Mouse (Mus musculus): ENCODE measurements around the gene Rbp7. TPM values are rescaled to one million over a fixed set of nuclear protein-coding genes. Genes with fewer than 3 reads are reported as not detected.
A peak's percentile ranks its signal among the peaks of the same experiment; 100 is the strongest.
"Not testable (repeated sequence)": the region's sequence is repeated elsewhere in the genome, so short reads cannot be mapped to it uniquely, and the experiment has no call there.

The Rbp7 gene
- polyA plus RNA-seq, 1 experiment from 2014 or later, result 3.4 TPM

- Histone ChIP-seq H3K27me3 (ENCODE audit: control insufficient read depth, insufficient read depth, low read depth, low read length) (no peaks in the 10 kb centered on the region), H3K9me3 (ENCODE audit: control insufficient read depth, low read length) (no peaks in the 10 kb centered on the region), H3K4me1 (replicated peaks; ENCODE audit: control insufficient read depth, insufficient read depth, low read length) (peaks cover 11% of the 10 kb centered on the region), H3K4me3 (ENCODE audit: low read length) (peak within 1 kb of the TSS; percentile 81), H3K9ac (ENCODE audit: low read length) (peak within 1 kb of the TSS; percentile 82), H3K36me3 (ENCODE audit: control insufficient read depth, insufficient read depth, low read length) (peaks cover 10% of the 10 kb centered on the region; the same call in 1 of the 2 replicates), H3K4me2 (ENCODE audit: low read depth, low read length) (peak within 1 kb of the TSS; percentile 92), H3K27ac (ENCODE audit: low read length) (peak within 1 kb of the TSS; percentile 79)
- WGBS, result under 1% methylated on average over 54 of the region's 60 CpGs
- ATAC-seq (ENCODE audit: low read depth), result peak; percentile 99
Observed at GRCm38 (mm10) chr4:149485053-149485824, 30.5 kb upstream of the Rbp7 start, which contains the start of the genes Nmnat1 and Lzic. Gene Nmnat1 (minus strand): TSS chr4:149485202. Gene Lzic (plus strand): TSS chr4:149485229.

DNA sequence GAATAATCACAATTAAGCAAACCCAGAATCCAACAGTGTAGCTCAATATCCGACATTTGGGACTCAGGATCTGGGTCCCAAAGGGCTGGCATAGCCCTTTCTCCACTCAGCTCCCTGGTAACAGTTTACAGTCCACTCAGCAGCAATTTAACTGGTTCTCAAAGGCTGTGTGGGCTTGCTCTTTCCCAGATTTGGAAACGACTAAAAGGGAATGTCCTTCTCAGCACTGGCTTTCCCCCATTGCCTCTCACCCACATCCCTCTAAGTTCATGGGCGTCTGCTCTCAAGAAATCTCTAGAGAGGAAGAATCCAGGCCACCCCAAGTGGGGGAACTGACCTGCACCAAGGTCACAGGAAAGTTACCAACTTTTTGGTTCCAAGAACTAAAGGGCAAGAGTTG lies 29.8 kb upstream of the Rbp7 start:
- Histone ChIP-seq H3K9ac (ENCODE audit: low read length) (peak overlapping the region; percentile 82), H3K4me1 (replicated peaks; ENCODE audit: control insufficient read depth, insufficient read depth, low read length) (peaks cover 11% of the 10 kb centered on the region), H3K27me3 (ENCODE audit: control insufficient read depth, insufficient read depth, low read depth, low read length) (no peaks in the 10 kb centered on the region), H3K4me2 (ENCODE audit: low read depth, low read length) (peak overlapping the region; percentile 92), H3K4me3 (ENCODE audit: low read length) (peak overlapping the region; percentile 81), H3K9me3 (ENCODE audit: control insufficient read depth, low read length) (no peaks in the 10 kb centered on the region), H3K27ac (ENCODE audit: low read length) (peak overlapping the region; percentile 60; the same call in 1 of the 2 replicates), H3K36me3 (ENCODE audit: control insufficient read depth, insufficient read depth, low read length) (peaks cover 5% of the 10 kb centered on the region; the same call in 1 of the 2 replicates)
- 43% methylated on average over 3 of the region's 3 CpGs for WGBS
- peak; percentile 12; the same call in 1 of the 2 replicates for ATAC-seq (ENCODE audit: low read depth)

GRCm38 (mm10) chr4:149477078-149477477 lies 22.3 kb upstream of the Rbp7 start, which contains the start of gene Tmem274:
Gene Tmem274 (plus strand): TSS chr4:149477378.
- Histone ChIP-seq H3K4me1 (replicated peaks; ENCODE audit: control insufficient read depth, insufficient read depth, low read length) (no peaks in the 10 kb centered on the region), H3K9me3 (ENCODE audit: control insufficient read depth, low read length) (no peaks in the 10 kb centered on the region), H3K4me3 (ENCODE audit: low read length) (no peak within 1 kb of the TSS), H3K27me3 (ENCODE audit: control insufficient read depth, insufficient read depth, low read depth, low read length) (no peaks in the 10 kb centered on the region), H3K27ac (ENCODE audit: low read length) (no peak within 1 kb of the TSS), H3K36me3 (ENCODE audit: control insufficient read depth, insufficient read depth, low read length) (no peaks in the 10 kb centered on the region), H3K9ac (ENCODE audit: low read length) (no peak within 1 kb of the TSS), H3K4me2 (ENCODE audit: low read depth, low read length) (no peak within 1 kb of the TSS)
- WGBS, result 83% methylated on average over 11 of the region's 11 CpGs
- ATAC-seq (ENCODE audit: low read depth), result no peak

GRCm38 (mm10) chr4:149475096-149475495 lies 20.3 kb upstream of the Rbp7 start:
- Histone ChIP-seq H3K4me3 (ENCODE audit: low read length) (no peak overlapping the region), H3K27ac (ENCODE audit: low read length) (no peak overlapping the region), H3K9ac (ENCODE audit: low read length) (no peak overlapping the region), H3K4me1 (replicated peaks; ENCODE audit: control insufficient read depth, insufficient read depth, low read length) (no peaks in the 10 kb centered on the region), H3K27me3 (ENCODE audit: control insufficient read depth, insufficient read depth, low read depth, low read length) (no peaks in the 10 kb centered on the region), H3K36me3 (ENCODE audit: control insufficient read depth, insufficient read depth, low read length) (no peaks in the 10 kb centered on the region), H3K4me2 (ENCODE audit: low read depth, low read length) (no peak overlapping the region), H3K9me3 (ENCODE audit: control insufficient read depth, low read length) (no peaks in the 10 kb centered on the region)
- 51% methylated on average over 7 of the region's 7 CpGs for WGBS
- no peak for ATAC-seq (ENCODE audit: low read depth)

DNA sequence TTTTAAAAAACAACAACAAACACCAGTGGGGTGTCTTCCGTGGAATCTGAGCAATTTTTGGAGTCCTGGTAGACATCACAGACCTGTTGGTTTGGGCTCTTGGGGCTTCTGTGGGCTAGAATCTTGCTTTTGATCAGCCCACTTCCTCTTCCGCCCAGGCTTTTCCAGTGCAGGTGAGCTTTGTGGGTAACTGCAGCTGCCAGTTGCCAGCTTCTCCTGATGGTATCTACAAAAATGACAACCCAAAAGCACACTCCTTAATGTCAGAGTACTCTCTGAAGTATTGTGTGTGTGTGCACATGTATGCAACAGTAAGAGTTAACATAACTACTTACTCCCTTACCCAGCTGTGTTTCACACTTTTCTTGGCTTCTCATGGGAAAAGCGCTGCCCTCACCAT lies 14.8 kb upstream of the Rbp7 start:
- Histone ChIP-seq H3K4me2 (ENCODE audit: low read depth, low read length) (no peak overlapping the region), H3K4me3 (ENCODE audit: low read length) (no peak overlapping the region), H3K4me1 (replicated peaks; ENCODE audit: control insufficient read depth, insufficient read depth, low read length) (no peaks in the 10 kb centered on the region), H3K27me3 (ENCODE audit: control insufficient read depth, insufficient read depth, low read depth, low read length) (no peaks in the 10 kb centered on the region), H3K27ac (ENCODE audit: low read length) (no peak overlapping the region), H3K36me3 (ENCODE audit: control insufficient read depth, insufficient read depth, low read length) (no peaks in the 10 kb centered on the region), H3K9ac (ENCODE audit: low read length) (no peak overlapping the region), H3K9me3 (ENCODE audit: control insufficient read depth, low read length) (no peaks in the 10 kb centered on the region)
- 89% methylated on average over 3 of the region's 3 CpGs for WGBS
- no peak for ATAC-seq (ENCODE audit: low read depth)

DNA sequence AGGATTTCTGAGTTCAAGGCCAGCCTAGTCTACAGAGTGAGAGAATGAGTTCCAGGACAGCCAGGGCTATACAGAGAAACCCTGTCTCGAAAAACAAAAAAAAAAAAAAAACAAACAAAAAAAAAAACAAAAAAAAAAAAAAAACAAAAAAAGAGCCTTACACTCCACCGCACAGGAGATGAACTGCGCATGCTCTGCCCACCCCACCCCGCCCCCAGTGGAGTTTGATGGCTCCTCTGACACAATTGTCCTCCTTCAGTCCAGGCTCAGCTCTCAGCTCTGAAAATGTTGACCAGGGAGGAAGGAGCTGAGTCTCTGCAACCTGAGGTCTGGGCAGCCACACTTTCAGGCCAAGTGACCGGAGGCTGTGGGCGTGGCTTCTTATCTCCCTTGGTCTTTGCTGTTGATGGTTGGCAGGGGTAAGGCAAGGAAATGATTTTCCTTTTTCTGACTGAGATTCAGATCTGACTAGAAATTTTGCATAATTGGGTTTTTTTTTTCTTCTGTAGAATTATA lies 8.7 kb upstream of the Rbp7 start:
- Histone ChIP-seq H3K9me3 (ENCODE audit: control insufficient read depth, low read length) (no peaks in the 10 kb centered on the region), H3K4me2 (ENCODE audit: low read depth, low read length) (no peak overlapping the region), H3K4me3 (ENCODE audit: low read length) (no peak overlapping the region), H3K9ac (ENCODE audit: low read length) (no peak overlapping the region), H3K36me3 (ENCODE audit: control insufficient read depth, insufficient read depth, low read length) (no peaks in the 10 kb centered on the region), H3K27me3 (ENCODE audit: control insufficient read depth, insufficient read depth, low read depth, low read length) (no peaks in the 10 kb centered on the region), H3K4me1 (replicated peaks; ENCODE audit: control insufficient read depth, insufficient read depth, low read length) (no peaks in the 10 kb centered on the region), H3K27ac (ENCODE audit: low read length) (no peak overlapping the region)
- 61% methylated on average over 6 of the region's 6 CpGs for WGBS
- ATAC-seq (ENCODE audit: low read depth), result no peak

- no peaks in the 10 kb centered on the region for H3K9me3 ChIP-seq (ENCODE audit: control insufficient read depth, low read length)
- H3K27ac ChIP-seq (ENCODE audit: low read length), result no peak overlapping the region
- H3K4me1 ChIP-seq (replicated peaks; ENCODE audit: control insufficient read depth, insufficient read depth, low read length), result no peaks in the 10 kb centered on the region
- WGBS, result 67% methylated on average over 6 of the region's 6 CpGs
- H3K4me3 ChIP-seq (ENCODE audit: low read length), result no peak overlapping the region
- H3K9ac ChIP-seq (ENCODE audit: low read length), result no peak overlapping the region
- ATAC-seq (ENCODE audit: low read depth), result no peak
- no peaks in the 10 kb centered on the region for H3K27me3 ChIP-seq (ENCODE audit: control insufficient read depth, insufficient read depth, low read depth, low read length)
- no peaks in the 10 kb centered on the region for H3K36me3 ChIP-seq (ENCODE audit: control insufficient read depth, insufficient read depth, low read length)
- H3K4me2 ChIP-seq (ENCODE audit: low read depth, low read length), result no peak overlapping the region
Observed at GRCm38 (mm10) chr4:149462305-149462971, 7.7 kb upstream of the Rbp7 start.

- Histone ChIP-seq H3K27me3 (ENCODE audit: control insufficient read depth, insufficient read depth, low read depth, low read length) (no peaks in the 10 kb centered on the region), H3K4me2 (ENCODE audit: low read depth, low read length) (no peak overlapping the region), H3K9me3 (ENCODE audit: control insufficient read depth, low read length) (no peaks in the 10 kb centered on the region), H3K4me1 (replicated peaks; ENCODE audit: control insufficient read depth, insufficient read depth, low read length) (no peaks in the 10 kb centered on the region), H3K27ac (ENCODE audit: low read length) (no peak overlapping the region), H3K4me3 (ENCODE audit: low read length) (no peak overlapping the region), H3K9ac (ENCODE audit: low read length) (no peak overlapping the region), H3K36me3 (ENCODE audit: control insufficient read depth, insufficient read depth, low read length) (no peaks in the 10 kb centered on the region)
- WGBS, result 56% methylated on average over 6 of the region's 7 CpGs
- no peak for ATAC-seq (ENCODE audit: low read depth)
Observed at GRCm38 (mm10) chr4:149461579-149462304, 7.0 kb upstream of the Rbp7 start.

- not testable (repeated sequence) for ATAC-seq (ENCODE audit: low read depth); H3K4me3 ChIP-seq (ENCODE audit: low read length); H3K4me1 ChIP-seq (replicated peaks; ENCODE audit: control insufficient read depth, insufficient read depth, low read length); H3K9ac ChIP-seq (ENCODE audit: low read length); H3K36me3 ChIP-seq (ENCODE audit: control insufficient read depth, insufficient read depth, low read length); H3K27ac ChIP-seq (ENCODE audit: low read length); H3K27me3 ChIP-seq (ENCODE audit: control insufficient read depth, insufficient read depth, low read depth, low read length); H3K4me2 ChIP-seq (ENCODE audit: low read depth, low read length); H3K9me3 ChIP-seq (ENCODE audit: control insufficient read depth, low read length)
- 83% methylated on average over 2 of the region's 2 CpGs for WGBS
Observed at GRCm38 (mm10) chr4:149460475-149460874, 5.7 kb upstream of the Rbp7 start.

Data from lung, embryonic 16.5 days (tissue).